9 mouse cellular contexts compared by ENCODE assay signal in the genomic region with DNA sequence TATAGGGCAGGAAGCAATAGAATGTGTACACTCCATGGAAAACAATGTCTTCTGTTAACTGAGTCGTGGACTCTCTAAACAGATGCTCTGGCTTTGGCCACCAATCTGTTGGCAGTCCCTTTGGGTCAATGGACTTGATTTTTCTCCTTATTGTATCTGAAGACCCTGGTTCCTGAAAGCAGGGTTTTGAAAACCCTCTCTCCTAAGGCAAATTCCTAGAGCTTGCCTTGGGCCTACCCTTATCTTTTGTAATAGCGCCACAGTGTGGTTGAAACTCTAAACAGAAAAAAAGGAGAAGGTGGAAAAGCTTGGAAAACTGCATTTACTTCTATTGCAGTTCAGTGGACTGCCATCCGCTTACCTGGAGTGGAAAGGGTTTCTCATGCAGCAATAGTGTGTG. TPM values are rescaled to one million over a fixed set of nuclear protein-coding genes. Genes with fewer than 3 reads are reported as not detected.
DNase-seq lines count a peak whose midpoint lies in the region; ATAC-seq and TF ChIP-seq lines count a peak whose summit lies in the region.
"Had no signal": no experiment of that assay in that cellular context is flagged by ENCODE, and none has a peak within 500 bp of the region (broad histone marks: within the 10 kb centered on the region; RNA-seq: fewer than 3 reads in every experiment).

No protein-coding gene starts in this region.

- no peak overlapping the region for H3K9ac ChIP-seq in intestine, embryonic 14.5 days (ENCODE audit: low read length)
- H3K9ac ChIP-seq in intestine, embryonic 16.5 days (ENCODE audit: low read depth, low read length), result no peak overlapping the region
- no peak overlapping the region for H3K9ac ChIP-seq in hindbrain, postnatal 0 days (replicated peaks; ENCODE audit: low read length)
- H3K9ac ChIP-seq: neural tube, embryonic 13.5 days had no signal

- 0 out of 2 replicates have a peak, but pooled peaks cover 8% of the 10 kb centered on the region for H3K27me3 ChIP-seq in intestine, embryonic 14.5 days (replicated peaks; ENCODE audit: control insufficient read depth, insufficient read depth, low read length)
- peaks cover 21% of the 10 kb centered on the region for H3K27me3 ChIP-seq in intestine, embryonic 16.5 days (replicated peaks; ENCODE audit: control insufficient read depth, insufficient read depth, low read length)
- H3K27me3 ChIP-seq in hindbrain, postnatal 0 days (ENCODE audit: insufficient read depth, low read length), result peaks cover 34% of the 10 kb centered on the region

- 0 out of 2 replicates have a peak overlapping the region, but pooled peaks have one; percentile 2 for H3K4me2 ChIP-seq in intestine, embryonic 14.5 days (ENCODE audit: low read length)
- H3K4me2 ChIP-seq in intestine, embryonic 16.5 days (ENCODE audit: low read depth, low read length), result no peak overlapping the region
- no peak overlapping the region for H3K4me2 ChIP-seq in hindbrain, postnatal 0 days (ENCODE audit: low read depth, low read length)

- no peaks in the 10 kb centered on the region for H3K9me3 ChIP-seq in intestine, embryonic 14.5 days (ENCODE audit: control insufficient read depth, low read length)
- H3K9me3 ChIP-seq in intestine, embryonic 16.5 days (ENCODE audit: control insufficient read depth, low read length), result no peaks in the 10 kb centered on the region
- H3K9me3 ChIP-seq in hindbrain, postnatal 0 days (ENCODE audit: low read length), result no peaks in the 10 kb centered on the region
- H3K9me3 ChIP-seq: neural tube, embryonic 13.5 days had no signal

- 12% methylated on average over 3 of the region's 3 CpGs for WGBS in intestine, embryonic 14.5 days
- 14% methylated on average over 3 of the region's 3 CpGs for WGBS in intestine, embryonic 16.5 days
- WGBS in hindbrain, postnatal 0 days, result 20% methylated on average over 3 of the region's 3 CpGs

- no peak overlapping the region for H3K4me3 ChIP-seq in intestine, embryonic 14.5 days (ENCODE audit: low read depth, low read length)
- H3K4me3 ChIP-seq in intestine, embryonic 16.5 days (ENCODE audit: low read length), result no peak overlapping the region
- H3K4me3 ChIP-seq in hindbrain, postnatal 0 days (ENCODE audit: low read length), result no peak overlapping the region

- no peak for ATAC-seq in intestine, embryonic 14.5 days (replicated peaks; ENCODE audit: low FRiP score, low TSS enrichment, low read depth)
- ATAC-seq in intestine, embryonic 16.5 days, result no peak
- no peak for ATAC-seq in hindbrain, postnatal 0 days
- no peak for ATAC-seq in CD4-positive, CD25-positive, alpha-beta regulatory T cell, adult 4 months

- peak; percentile 39; the same call in 1 of the 2 replicates for TF ChIP-seq CTCF in brain, embryonic 14.5 days (IDR thresholded peaks at IDR 0.05; ENCODE audit: borderline replicate concordance, extremely low read depth, insufficient read depth, insufficient read length)
- peak; percentile 76 for TF ChIP-seq CTCF in hindbrain, postnatal 0 days (IDR thresholded peaks at IDR 0.05; ENCODE audit: low read depth)

- H3K27ac ChIP-seq in intestine, embryonic 14.5 days (ENCODE audit: low read depth), result no peak overlapping the region
- H3K27ac ChIP-seq in intestine, embryonic 16.5 days (ENCODE audit: low read length), result no peak overlapping the region
- no peak overlapping the region for H3K27ac ChIP-seq in hindbrain, postnatal 0 days
- H3K27ac ChIP-seq: neural tube, embryonic 13.5 days had no signal

- TF ChIP-seq POLR2A in brain, embryonic 14.5 days (IDR thresholded peaks at IDR 0.05; ENCODE audit: borderline replicate concordance, extremely low read depth, insufficient read depth, insufficient read length, poor library complexity, severe bottlenecking), result no peak

- peaks cover 21% of the 10 kb centered on the region for H3K4me1 ChIP-seq in intestine, embryonic 14.5 days (replicated peaks; ENCODE audit: control insufficient read depth, insufficient read depth, low read length)
- H3K4me1 ChIP-seq in intestine, embryonic 16.5 days (ENCODE audit: control insufficient read depth, insufficient read depth, low read length), result peaks cover 19% of the 10 kb centered on the region
- peaks cover 15% of the 10 kb centered on the region for H3K4me1 ChIP-seq in hindbrain, postnatal 0 days (ENCODE audit: insufficient read depth, low read length)

- peak; percentile 64 for DNase-seq in intestine, embryonic 14.5 days (ENCODE audit: low spot score)
- DNase-seq in ES-CJ7 (ENCODE audit: low read depth, low spot score), result peak; percentile 53
- peak; percentile 77 for DNase-seq in brain, embryonic 14.5 days (ENCODE audit: low read depth)
- DNase-seq in hindbrain, postnatal 0 days (ENCODE audit: low spot score), result peak; percentile 81
- DNase-seq in retina, postnatal 7 days (ENCODE audit: low read depth, low spot score), result peak; percentile 32
- DNase-seq in spleen, postnatal 36 days (ENCODE audit: low spot score in 2 of 2), result no peak

- no peaks in the 10 kb centered on the region for H3K36me3 ChIP-seq in intestine, embryonic 14.5 days (ENCODE audit: control insufficient read depth, insufficient read depth, low read length)
- no peaks in the 10 kb centered on the region for H3K36me3 ChIP-seq in intestine, embryonic 16.5 days (ENCODE audit: control insufficient read depth, insufficient read depth, low read length)
- no peaks in the 10 kb centered on the region for H3K36me3 ChIP-seq in hindbrain, postnatal 0 days (ENCODE audit: insufficient read depth, low read length)
- H3K36me3 ChIP-seq: neural tube, embryonic 13.5 days had no signal

RNA-seq across cellular contexts. Expression of a gene that starts 1.0 kb away (rescaled TPM):
- polyA plus RNA-seq in intestine, embryonic 14.5 days (2014; fragmentation: Nextera tagmentation; extraction: Ambion mirVana), result 9.9 and 13.2 TPM in 2 replicates
- polyA plus RNA-seq in intestine, embryonic 16.5 days (2015; fragmentation: Nextera tagmentation; extraction: Ambion mirVana), result 5.7 and 6.7 TPM in 2 replicates
- polyA plus RNA-seq in brain, embryonic 14.5 days (2012; rRNA removed), result 1.3 and 2.2 TPM in 2 replicates
- total RNA-seq in hindbrain, postnatal 0 days (2014; rRNA removed), result 6.7 and 8.9 TPM in 2 replicates
- 7.9 and 9.1 TPM in 2 replicates for polyA plus RNA-seq in hindbrain, postnatal 0 days (2015; fragmentation: Nextera tagmentation; extraction: Ambion mirVana)
- polyA plus RNA-seq in CD4-positive, CD25-positive, alpha-beta regulatory T cell, adult 4 months (2017; shearing (Covaris generic)), result not detected

Comparison
In these comparisons a context has a peak if more than half of its experiments do, and no peak if none do; other contexts are left out.
1. DNase-seq: peak in intestine, embryonic 14.5 days (single experiment), ES-CJ7 (single experiment), brain, embryonic 14.5 days (single experiment), hindbrain, postnatal 0 days (single experiment) and retina, postnatal 7 days (single experiment); none in spleen, postnatal 36 days (0 of 2).